Mouse (Mus musculus) left cerebral cortex, postnatal 36 days (tissue): Measurements from ENCODE around the gene Trit1. TPM values are rescaled to one million over a fixed set of nuclear protein-coding genes. Genes with fewer than 3 reads are reported as not detected.
"Not testable (repeated sequence)": the region's sequence is repeated elsewhere in the genome, so short reads cannot be mapped to it uniquely, and the experiment has no call there.

Experiments used
- DNase-seq, 2 experiments: peaks; one replicate each; pipeline ENCODE4 v3.0.0; 2021 to 2022; ENCODE audit warnings: low spot score in 2 of 2, mixed read lengths in 1 of 2
- intact Hi-C: fragments of 180-260 bp; cut with DNase I; formaldehyde crosslinking; loops from one replicate; pipeline ENCODE4 v1.15.1; 2025
- total RNA-seq, 2 experiments: library from RNA; stranded (reverse); gene quantifications; 2 replicates each; pipeline ENCODE4 v1.2.3; 2021

Gene Trit1
- total RNA-seq, 2 experiments from 2014 or later, result 18.2 to 23.5 TPM

GRCm38 (mm10) chr4:122996221-122996617, 20.2 kb upstream of the Trit1 start:
- peak; percentile 54 to 62 for DNase-seq
- intact Hi-C loops, result no loop called here

GRCm38 (mm10) chr4:122996618-122997381, 19.6 kb upstream of the Trit1 start:
- no peak for DNase-seq
- intact Hi-C loops, result loop anchor here (1.0 kb wide), 1 partner anchor 9 kb away; no protein-coding TSS in a partner anchor

GRCm38 (mm10) chr4:122998537-122999262, 17.7 kb upstream of the Trit1 start:
- DNase-seq, result no peak
- intact Hi-C loops, result no loop called here

GRCm38 (mm10) chr4:122999263-122999691, 17.1 kb upstream of the Trit1 start:
- intact Hi-C loops, result no loop called here
- DNase-seq, result no peak

GRCm38 (mm10) chr4:123000130-123000529, 16.3 kb upstream of the Trit1 start:
- no peak for DNase-seq
- intact Hi-C loops, result no loop called here

- no peak for DNase-seq
- intact Hi-C loops, result no loop called here
Measured at GRCm38 (mm10) chr4:123000617-123001342, 15.6 kb upstream of the Trit1 start.

- DNase-seq, result peak; percentile 82 to 83
- intact Hi-C loops, result loop anchor here (1.0 kb wide), 1 partner anchor 8 kb away; no protein-coding TSS in a partner anchor
Measured at GRCm38 (mm10) chr4:123005054-123005966, 11.1 kb upstream of the Trit1 start.

GRCm38 (mm10) chr4:123012501-123012900, 3.9 kb upstream of the Trit1 start:
- intact Hi-C loops, DNase-seq: not testable (repeated sequence)

- no peak for DNase-seq
- intact Hi-C loops, result no loop called here
Measured at GRCm38 (mm10) chr4:123013346-123013945, 3.0 kb upstream of the Trit1 start.

GRCm38 (mm10) chr4:123013949-123014406, 2.4 kb upstream of the Trit1 start:
- intact Hi-C loops, result no loop called here
- DNase-seq, result peak; percentile 57 to 64

GRCm38 (mm10) chr4:123014501-123015282, 1.7 kb upstream of the Trit1 start:
- intact Hi-C loops, result loop anchor here (5.0 kb wide), 1 partner anchor 38 kb away; no protein-coding TSS in a partner anchor
- no peak for DNase-seq

GRCm38 (mm10) chr4:123021591-123021990, 5.2 kb downstream of the Trit1 start:
- no peak for DNase-seq
- intact Hi-C loops, result no loop called here

GRCm38 (mm10) chr4:123022896-123023295, 6.5 kb downstream of the Trit1 start:
- intact Hi-C loops, result no loop called here
- DNase-seq, result no peak

GRCm38 (mm10) chr4:123025418-123025817, 9.0 kb downstream of the Trit1 start:
- DNase-seq, result no peak
- intact Hi-C loops, result no loop called here

GRCm38 (mm10) chr4:123026161-123026560, 9.8 kb downstream of the Trit1 start:
- DNase-seq, result no peak
- intact Hi-C loops, result no loop called here

- DNase-seq, result no peak
- intact Hi-C loops, result no loop called here
Measured at GRCm38 (mm10) chr4:123026597-123026996, 10.2 kb downstream of the Trit1 start.

- DNase-seq, result no peak
- intact Hi-C loops, result no loop called here
Measured at GRCm38 (mm10) chr4:123034841-123035240, 18.4 kb downstream of the Trit1 start.

- intact Hi-C loops, result no loop called here
Measured at GRCm38 (mm10) chr4:123035636-123036035, 19.2 kb downstream of the Trit1 start.

More at GRCm38 (mm10) chr4:123035636-123036035, 19.2 kb downstream of the Trit1 start:
- DNase-seq, result no peak
